Mouse (Mus musculus): ENCODE data around the gene Gimap1. TPM values are rescaled to one million over a fixed set of nuclear protein-coding genes. Genes with fewer than 3 reads are reported as not detected.
A peak's percentile ranks its signal among the peaks of the same experiment; 100 is the strongest.

Gene Gimap1
- total RNA-seq, 2 experiments from 2014 or later, result 1.9 to 3.1 TPM

- intact Hi-C loops (cut with DNase I), result no loop called here
- no peak for DNase-seq (ENCODE audit: low spot score in 2 of 2)
These were observed 1.8 kb upstream of the Gimap1 start for GRCm38 (mm10) chr6:48737053-48737452.

- DNase-seq (ENCODE audit: low spot score in 2 of 2), result no peak
- intact Hi-C loops (cut with DNase I), result no loop called here
These were observed 1.2 kb upstream of the Gimap1 start for GRCm38 (mm10) chr6:48737688-48738087.

- DNase-seq (ENCODE audit: low spot score in 2 of 2), result no peak
- intact Hi-C loops (cut with DNase I), result no loop called here
These were observed 864 bp downstream of the Gimap1 start for GRCm38 (mm10) chr6:48739780-48740055.

DNA sequence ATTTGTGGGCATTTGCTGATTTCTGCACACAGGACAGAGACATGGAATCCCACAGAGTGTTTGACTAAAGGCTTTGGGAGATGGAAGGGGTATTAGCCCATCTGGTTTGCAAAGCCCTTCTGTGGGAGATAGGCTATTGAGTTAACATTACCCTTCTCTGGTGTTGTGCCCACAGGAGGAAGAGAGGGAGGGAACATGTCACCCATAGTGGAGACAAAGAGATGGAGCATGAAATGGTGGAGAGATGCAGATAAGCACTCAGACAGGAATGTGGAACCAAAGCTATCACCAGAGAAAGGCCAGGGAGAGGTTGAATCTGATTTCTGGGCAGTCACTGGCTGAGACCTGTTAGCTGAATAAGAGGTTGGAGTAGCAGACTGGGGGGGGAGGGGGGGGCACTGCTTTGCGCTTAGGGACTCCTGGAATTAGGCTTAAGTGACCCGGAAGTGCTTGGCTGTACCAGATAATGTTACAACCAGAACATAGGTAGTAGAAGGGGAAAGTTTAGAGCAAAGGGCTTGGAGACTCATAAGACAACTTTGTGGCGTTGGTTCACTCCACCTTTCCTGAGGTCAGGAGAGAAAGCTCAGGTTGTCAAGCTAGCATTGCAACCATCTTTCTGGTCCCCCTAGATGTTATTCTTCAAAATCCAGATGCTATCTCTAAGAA lies 1.8 kb downstream of the Gimap1 start:
- intact Hi-C loops (cut with DNase I), result no loop called here
- no peak for DNase-seq (ENCODE audit: low spot score in 2 of 2)

- DNase-seq (ENCODE audit: low spot score in 2 of 2), result no peak
- intact Hi-C loops (cut with DNase I), result no loop called here
These were observed 2.4 kb downstream of the Gimap1 start for GRCm38 (mm10) chr6:48741273-48741672.

DNA sequence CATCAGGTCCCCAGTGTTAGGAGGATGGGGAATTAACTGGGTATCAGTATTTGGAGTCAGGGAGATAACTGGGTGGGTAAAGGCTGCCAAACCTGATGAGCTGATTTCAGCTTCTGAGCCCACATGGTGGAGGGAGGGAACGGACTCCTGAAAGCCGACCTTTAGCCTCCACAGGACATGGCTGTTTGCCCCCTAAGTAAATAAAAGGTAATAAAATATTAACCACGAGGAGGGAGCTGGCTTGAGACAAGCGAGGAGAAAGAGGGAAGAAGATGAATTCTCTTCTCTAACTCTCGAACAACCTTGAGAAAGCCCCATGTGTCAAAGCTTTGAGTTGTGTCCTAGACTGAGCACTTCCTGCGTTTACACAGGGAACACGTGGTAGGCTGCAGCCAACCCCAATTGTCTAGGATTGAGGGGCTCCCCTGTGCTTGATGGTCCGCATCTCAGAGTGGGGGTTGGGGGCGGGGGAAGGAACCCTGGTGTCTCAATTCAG lies 2.9 kb downstream of the Gimap1 start:
- no peak for DNase-seq (ENCODE audit: low spot score in 2 of 2)
- intact Hi-C loops (cut with DNase I), result no loop called here

- intact Hi-C loops (cut with DNase I), result no loop called here
- peak in 1 of 2 experiments; percentile 10 for DNase-seq (ENCODE audit: low spot score in 2 of 2)
These were observed 3.8 kb downstream of the Gimap1 start for GRCm38 (mm10) chr6:48742422-48743351.

DNA sequence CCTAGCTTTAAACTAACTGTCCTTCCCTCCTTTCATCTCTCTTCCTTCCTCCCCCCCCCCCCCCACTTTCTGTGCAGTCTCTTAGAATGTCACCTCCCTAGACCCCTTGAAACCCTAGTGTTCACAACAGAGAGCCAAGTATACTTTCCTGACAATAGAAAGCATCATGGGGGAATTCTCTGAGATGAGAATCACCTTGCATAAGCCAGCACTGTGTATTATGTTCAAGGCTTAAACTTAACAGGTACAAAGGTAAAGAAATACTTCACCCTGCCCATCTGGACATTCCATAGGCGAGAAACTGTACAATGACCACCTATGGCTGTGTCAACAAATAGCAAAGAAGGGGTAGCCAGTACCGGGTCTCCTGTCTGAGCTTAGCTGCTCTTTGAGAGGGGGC lies 6.6 kb downstream of the Gimap1 start:
- intact Hi-C loops (cut with DNase I), result no loop called here
- no peak for DNase-seq (ENCODE audit: low spot score in 2 of 2)

DNA sequence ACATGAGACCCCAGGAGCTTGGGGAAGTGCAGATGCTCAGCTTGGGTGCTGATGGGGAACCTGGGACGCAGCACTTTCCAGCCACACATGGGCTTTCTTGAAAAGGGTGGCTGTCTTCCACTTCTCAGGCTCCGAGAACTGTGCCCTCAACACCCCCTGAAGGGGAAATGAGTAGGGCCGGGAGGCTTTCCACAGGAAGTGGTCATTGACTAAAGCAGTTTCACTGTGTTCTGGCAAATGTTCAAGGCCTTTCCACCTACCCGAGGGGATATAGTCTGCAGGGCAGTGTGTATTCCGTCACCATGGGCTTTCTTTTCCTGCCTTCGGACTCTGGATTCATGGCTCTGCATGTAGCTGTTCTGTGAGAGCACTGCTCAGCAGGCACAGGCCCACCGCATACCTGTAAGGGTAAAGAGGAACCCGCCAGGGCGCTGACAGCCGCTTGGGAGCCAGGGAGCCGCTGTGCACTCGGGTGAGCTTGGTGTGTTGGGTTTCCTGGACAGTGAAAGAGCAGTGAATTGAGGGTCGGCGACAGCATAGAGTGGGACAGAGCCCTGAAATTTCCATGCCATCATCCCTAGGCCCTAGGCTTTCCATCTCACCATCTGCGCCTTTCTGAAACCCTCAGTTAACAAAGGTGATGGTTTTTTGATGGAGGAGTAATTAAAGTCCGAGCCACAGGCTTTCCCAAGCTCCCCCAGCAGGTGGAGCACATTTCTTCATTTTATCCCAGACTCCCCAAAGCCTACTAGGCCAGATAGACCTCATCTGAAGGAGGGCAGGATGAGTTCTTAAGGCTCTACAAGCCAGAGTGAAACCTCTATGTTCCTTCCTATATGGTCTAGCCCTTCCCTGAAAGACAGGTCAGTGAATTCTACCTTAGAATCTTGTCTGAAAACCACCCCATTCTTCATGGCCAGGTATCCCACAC lies 7.4 kb downstream of the Gimap1 start, which contains the start of gene Gimap5:
TSS of gene Gimap5 (plus strand) at position 239 of the 931 bp plus-strand sequence.
- intact Hi-C loops (cut with DNase I), result loop anchor here (2.0 kb wide), 1 partner anchor 25 kb away; the partner anchor contains the start of gene Gimap3
- DNase-seq (ENCODE audit: low spot score in 2 of 2), result no peak

- intact Hi-C loops (cut with DNase I), result loop anchor here (2.0 kb wide), 1 partner anchor 23 kb away; the partner anchor contains the start of gene Gimap3
- no peak for DNase-seq (ENCODE audit: low spot score in 2 of 2)
These were observed 8.5 kb downstream of the Gimap1 start for GRCm38 (mm10) chr6:48747091-48747966.

DNA sequence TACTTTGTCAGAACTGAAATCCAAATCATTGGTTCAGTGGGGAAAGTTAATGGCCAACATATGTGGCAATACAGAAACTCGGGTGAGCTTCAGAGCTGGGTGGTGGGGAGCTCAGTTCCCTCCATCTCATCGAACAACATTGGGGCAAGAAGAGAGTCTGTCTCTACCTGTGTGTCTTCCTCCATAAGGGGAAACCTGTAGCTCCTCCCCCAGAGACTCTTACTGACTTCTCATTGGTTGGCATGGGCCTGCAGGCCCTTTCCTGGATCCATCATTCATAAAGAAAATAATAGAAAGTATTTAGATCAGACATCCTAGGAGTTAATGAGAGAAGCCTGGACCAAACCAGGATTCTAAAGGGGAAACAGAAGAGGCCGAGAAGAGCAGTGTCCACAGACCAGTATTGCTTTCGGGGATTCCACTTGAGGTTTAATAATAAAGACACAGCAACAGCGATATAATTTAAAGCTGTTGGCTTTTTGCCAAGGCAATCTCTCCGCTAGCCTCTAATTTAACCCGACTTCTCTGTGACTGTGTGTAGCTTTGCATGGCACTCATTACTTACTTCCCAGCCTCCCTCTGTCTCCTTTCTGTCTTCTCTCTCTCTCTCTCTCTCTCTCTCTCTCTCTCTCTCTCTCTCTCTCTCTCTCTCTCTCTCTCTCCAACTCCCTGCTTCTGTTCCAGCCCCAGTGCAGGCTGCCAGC lies 24.9 kb downstream of the Gimap1 start:
- DNase-seq (ENCODE audit: low spot score in 2 of 2), result no peak
- intact Hi-C loops (cut with DNase I), result no loop called here

DNA sequence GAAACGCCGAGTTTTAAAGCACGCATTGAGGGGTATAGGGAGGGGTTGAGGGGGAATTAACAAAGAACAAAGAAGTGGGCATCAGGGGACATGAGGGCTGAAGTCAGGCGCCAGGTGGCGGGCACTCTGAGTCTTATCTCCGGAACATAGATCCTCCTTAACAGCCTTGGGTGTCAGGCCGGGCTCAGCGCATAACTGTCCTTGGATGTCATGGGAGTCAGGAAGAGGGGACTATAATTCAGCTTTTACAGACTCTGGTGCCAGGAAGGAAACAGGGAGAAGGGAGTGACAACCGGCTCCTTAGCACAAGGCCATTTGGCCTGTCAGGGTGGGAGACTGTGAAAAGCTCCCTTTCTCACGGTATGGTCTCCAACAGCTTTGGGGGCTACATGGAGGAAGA lies 25.6 kb downstream of the Gimap1 start:
- intact Hi-C loops (cut with DNase I), result no loop called here
- no peak for DNase-seq (ENCODE audit: low spot score in 2 of 2)

DNA sequence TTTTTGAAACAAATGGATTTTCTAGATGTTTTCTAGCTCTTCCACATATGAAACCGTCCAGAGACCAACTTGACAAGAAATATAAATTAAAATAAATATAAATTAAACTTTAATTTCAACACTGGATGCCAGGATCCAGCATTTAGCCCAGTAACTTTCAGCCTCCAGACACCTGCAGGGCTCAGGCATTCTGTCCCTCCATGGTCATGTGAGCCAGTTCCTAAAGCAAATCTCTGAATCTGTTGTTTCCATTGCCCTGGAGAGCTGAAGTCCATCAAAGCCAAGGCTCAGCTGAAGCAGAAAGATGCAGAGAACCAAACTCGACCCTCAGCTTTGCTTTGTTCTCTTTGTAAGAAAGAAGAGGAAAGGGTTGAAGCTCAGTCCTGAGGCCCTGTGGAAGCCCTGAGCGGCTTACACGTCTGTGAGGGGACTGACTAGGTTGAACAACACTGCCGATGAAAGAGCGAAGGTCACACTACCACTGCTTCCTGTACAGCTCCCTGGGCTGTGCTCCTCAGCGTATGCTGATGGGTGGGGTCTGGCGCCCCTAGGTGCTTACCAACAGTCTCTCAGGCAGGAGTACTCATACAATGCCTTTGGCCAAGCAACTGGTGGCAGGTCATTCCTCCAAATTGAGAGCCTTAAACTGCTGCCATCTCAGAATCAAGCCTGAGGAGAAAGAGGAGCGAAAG lies 29.5 kb downstream of the Gimap1 start:
- no peak for DNase-seq (ENCODE audit: low spot score in 2 of 2)
- intact Hi-C loops (cut with DNase I), result no loop called here

DNA sequence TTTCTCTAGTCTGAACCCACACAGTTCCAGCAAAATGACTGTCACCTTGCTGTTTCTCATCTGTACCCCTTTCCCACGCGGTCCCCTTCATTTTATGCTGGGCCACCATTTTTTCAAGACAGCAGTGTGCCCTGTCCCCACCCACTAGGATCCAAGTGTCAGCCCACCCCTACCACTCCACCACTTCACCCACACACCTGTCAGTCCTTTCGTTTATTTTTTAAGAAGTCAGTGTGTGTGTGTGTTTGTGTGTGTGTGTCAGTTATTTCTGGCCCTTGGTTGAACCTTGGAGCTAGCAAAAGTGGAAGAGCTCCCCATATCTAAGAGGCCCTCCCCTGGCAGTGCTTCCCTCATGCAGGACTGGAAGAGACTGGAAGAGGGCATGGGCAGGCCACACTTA lies 30.1 kb downstream of the Gimap1 start:
- intact Hi-C loops (cut with DNase I), result no loop called here

DNA sequence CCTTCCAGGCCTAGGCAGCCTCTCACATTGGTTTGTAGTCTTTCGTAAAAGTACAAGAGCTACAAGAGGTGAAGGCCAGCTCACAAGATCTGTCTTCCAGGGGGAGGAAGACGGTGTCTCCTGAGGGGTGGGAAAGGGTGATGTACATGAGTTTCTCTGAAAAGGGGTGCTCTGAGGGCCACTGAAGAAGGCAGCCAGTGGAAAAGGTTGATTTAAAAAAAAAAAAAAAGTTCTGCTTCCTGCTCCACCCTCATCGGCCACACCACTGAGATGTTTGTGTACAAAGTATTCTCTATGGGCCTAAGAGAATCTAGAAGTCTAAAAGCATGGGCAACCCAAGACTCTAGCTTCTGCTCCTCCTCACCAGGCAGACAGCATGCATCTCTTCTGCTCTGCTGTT lies 31.8 kb downstream of the Gimap1 start, which contains the start of gene Gimap3:
TSS of gene Gimap3 (minus strand) at position 156 of the 400 bp plus-strand sequence.
- intact Hi-C loops (cut with DNase I), result loop anchor here (2.0 kb wide), 1 partner anchor 24 kb away; the partner anchor contains the start of gene Gimap5
- DNase-seq (ENCODE audit: low spot score in 2 of 2), result no peak

More for the DNA sequence above, 30.1 kb downstream of the Gimap1 start:
- no peak for DNase-seq (ENCODE audit: low spot score in 2 of 2)

GRCm38 (mm10) chr6:48772030-48772429 lies 33.2 kb downstream of the Gimap1 start:
- intact Hi-C loops (cut with DNase I), result loop anchor here (1.0 kb wide), 1 partner anchor 127 kb away; no protein-coding TSS in a partner anchor
- DNase-seq (ENCODE audit: low spot score in 2 of 2), result peak; percentile 65 to 75

GRCm38 (mm10) chr6:48784406-48784805 lies 45.6 kb downstream of the Gimap1 start:
- intact Hi-C loops (cut with DNase I), result no loop called here

More at GRCm38 (mm10) chr6:48784406-48784805, 45.6 kb downstream of the Gimap1 start:
- DNase-seq (ENCODE audit: low spot score in 2 of 2), result no peak

Measured in left cerebral cortex, postnatal 36 days (tissue).